Mouse (Mus musculus): ENCODE data around the gene Ptgdr2.

Ptgdr2 gene

GRCm38 (mm10) chr19:10937110-10937563 is at the start of gene Ptgdr2:
Gene Ptgdr2, plus strand, starts transcription at chr19:10937160.
- DNase-seq (ENCODE audit: low read depth, low spot score) = no peak

GRCm38 (mm10) chr19:10892201-10892600 is 44.8 kb upstream of the Ptgdr2 start:
- DNase-seq (ENCODE audit: low read depth, low spot score) = no peak

- peak; percentile 97 for DNase-seq (ENCODE audit: low read depth, low spot score)
Observed at GRCm38 (mm10) chr19:10895016-10895528, 41.9 kb upstream of the Ptgdr2 start, which contains the start of gene Prpf19. Gene Prpf19, plus strand, starts transcription at chr19:10895231.

- no peak for DNase-seq (ENCODE audit: low read depth, low spot score)
Observed at GRCm38 (mm10) chr19:10895708-10896107, 41.3 kb upstream of the Ptgdr2 start.

GRCm38 (mm10) chr19:10896849-10897248 is 40.1 kb upstream of the Ptgdr2 start:
- no peak for DNase-seq (ENCODE audit: low read depth, low spot score)

- no peak for DNase-seq (ENCODE audit: low read depth, low spot score)
Observed at GRCm38 (mm10) chr19:10897491-10897890, 39.5 kb upstream of the Ptgdr2 start.

- DNase-seq (ENCODE audit: low read depth, low spot score) = no peak
Observed at GRCm38 (mm10) chr19:10900315-10900714, 36.6 kb upstream of the Ptgdr2 start.

GRCm38 (mm10) chr19:10901046-10901445 is 35.9 kb upstream of the Ptgdr2 start:
- DNase-seq (ENCODE audit: low read depth, low spot score) = no peak

- DNase-seq (ENCODE audit: low read depth, low spot score) = no peak
Observed at GRCm38 (mm10) chr19:10904512-10904911, 32.4 kb upstream of the Ptgdr2 start.

- DNase-seq (ENCODE audit: low read depth, low spot score) = no peak
Observed at GRCm38 (mm10) chr19:10904927-10905727, 31.8 kb upstream of the Ptgdr2 start.

GRCm38 (mm10) chr19:10905728-10906000 is 31.3 kb upstream of the Ptgdr2 start:
- no peak for DNase-seq (ENCODE audit: low read depth, low spot score)

- peak; percentile 49 for DNase-seq (ENCODE audit: low read depth, low spot score)
Observed at GRCm38 (mm10) chr19:10907891-10908290, 29.1 kb upstream of the Ptgdr2 start.

GRCm38 (mm10) chr19:10909087-10909721 is 27.8 kb upstream of the Ptgdr2 start:
- no peak for DNase-seq (ENCODE audit: low read depth, low spot score)

- no peak for DNase-seq (ENCODE audit: low read depth, low spot score)
Observed at GRCm38 (mm10) chr19:10914291-10914690, 22.7 kb upstream of the Ptgdr2 start.

GRCm38 (mm10) chr19:10914870-10915269 is 22.1 kb upstream of the Ptgdr2 start:
- no peak for DNase-seq (ENCODE audit: low read depth, low spot score)

- no peak for DNase-seq (ENCODE audit: low read depth, low spot score)
Observed at GRCm38 (mm10) chr19:10916506-10916905, 20.5 kb upstream of the Ptgdr2 start.

GRCm38 (mm10) chr19:10918321-10918991 is 18.5 kb upstream of the Ptgdr2 start:
- DNase-seq (ENCODE audit: low read depth, low spot score) = no peak

GRCm38 (mm10) chr19:10920532-10920931 is 16.4 kb upstream of the Ptgdr2 start, which contains the start of gene Zp1:
Gene Zp1, minus strand, starts transcription at chr19:10920632.
- DNase-seq (ENCODE audit: low read depth, low spot score) = no peak

- DNase-seq (ENCODE audit: low read depth, low spot score) = no peak
Observed at GRCm38 (mm10) chr19:10921058-10921457, 15.9 kb upstream of the Ptgdr2 start.

- no peak for DNase-seq (ENCODE audit: low read depth, low spot score)
Observed at GRCm38 (mm10) chr19:10924220-10924619, 12.7 kb upstream of the Ptgdr2 start.

GRCm38 (mm10) chr19:10926123-10926621 is 10.8 kb upstream of the Ptgdr2 start:
- DNase-seq (ENCODE audit: low read depth, low spot score) = no peak

GRCm38 (mm10) chr19:10926666-10927065 is 10.3 kb upstream of the Ptgdr2 start:
- no peak for DNase-seq (ENCODE audit: low read depth, low spot score)

All from CD4-positive helper T cell, adult 2 months (primary cell).